Mouse (Mus musculus) cortical plate, adult 2 months (tissue): ENCODE measurements around the gene Cacna2d3.

ENCODE experiments used
- CTCF ChIP-seq: fragments of 200-500 bp; IDR thresholded peaks from 2 replicates; pipeline ENCODE4 v1.5.1; 2011; ENCODE audit warnings: mild to moderate bottlenecking, control low read depth, low read length; ENCODE audit not compliant: insufficient read depth; ENCODE audit errors: extremely low read depth
- POLR2A ChIP-seq: fragments of 200-500 bp; IDR thresholded peaks from 2 replicates; pipeline ENCODE4 v1.6.1; 2011; ENCODE audit warnings: mild to moderate bottlenecking, low read length, control low read depth; ENCODE audit not compliant: insufficient read depth; ENCODE audit errors: extremely low read depth

DNA sequence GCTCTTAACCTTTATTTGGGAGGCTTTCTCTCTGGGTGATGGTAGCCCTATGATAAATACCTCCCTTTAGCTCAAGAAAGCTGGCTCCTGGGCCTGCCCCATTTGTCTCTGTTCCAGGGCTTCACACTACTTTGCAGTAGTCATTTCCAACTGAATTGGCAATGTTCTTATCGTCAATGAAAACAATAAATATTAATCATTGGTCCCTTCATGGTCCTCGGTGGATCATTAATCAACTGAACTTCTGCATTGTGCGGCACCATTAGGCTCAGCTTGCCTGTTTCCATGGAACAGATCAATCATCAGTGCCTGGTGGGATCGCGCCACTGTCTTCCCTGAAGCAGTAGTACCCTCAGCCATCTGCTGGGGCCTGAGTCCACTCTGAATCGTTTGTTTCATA, 850.7 kb downstream of the Cacna2d3 start:
- TF ChIP-seq POLR2A (no peak), CTCF (no peak)
